Mouse (Mus musculus): ENCODE data around the gene Zfp882.
"Not testable (repeated sequence)": the region's sequence is repeated elsewhere in the genome, so short reads cannot be mapped to it uniquely, and the experiment has no call there.

Zfp882 gene

GRCm38 (mm10) chr8:71908309-71909261 is at the start of gene Zfp882, which contains the start of gene Zfp617:
TSS of gene Zfp882 (plus strand) at chr8:71908608.
TSS of gene Zfp617 (plus strand) at chr8:71908635.
- DNase-seq (ENCODE audit: low spot score), result peak; percentile 80

DNA sequence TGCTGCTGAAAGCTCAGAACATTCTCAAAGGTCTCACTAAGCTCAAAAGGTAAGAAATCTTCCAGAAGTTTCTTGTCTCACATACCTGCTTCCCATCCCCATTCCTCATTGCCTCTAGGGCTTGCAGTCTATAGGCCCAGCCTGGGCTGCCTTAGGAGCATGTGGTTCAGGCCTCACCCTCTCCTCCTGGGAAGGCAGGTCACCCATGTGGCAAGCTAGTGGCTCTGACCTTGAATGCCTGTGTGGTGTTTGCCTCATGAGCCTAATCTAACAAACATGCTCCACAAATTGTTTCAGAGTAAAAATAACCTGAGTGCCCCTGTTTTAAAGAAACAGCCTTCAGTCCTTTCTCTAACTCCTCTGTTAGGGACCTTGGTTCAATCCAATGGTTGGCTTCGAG is 46.9 kb upstream of the Zfp882 start:
- not testable (repeated sequence) for DNase-seq (ENCODE audit: low spot score)

GRCm38 (mm10) chr8:71862038-71862437 is 46.4 kb upstream of the Zfp882 start:
- not testable (repeated sequence) for DNase-seq (ENCODE audit: low spot score)

GRCm38 (mm10) chr8:71881618-71882274 is 26.7 kb upstream of the Zfp882 start, which contains the start of gene Zfp709:
TSS of gene Zfp709 (plus strand) at chr8:71882019.
- DNase-seq (ENCODE audit: low spot score), result peak; percentile 53

GRCm38 (mm10) chr8:71900666-71901065 is 7.7 kb upstream of the Zfp882 start:
- not testable (repeated sequence) for DNase-seq (ENCODE audit: low spot score)

- not testable (repeated sequence) for DNase-seq (ENCODE audit: low spot score)
These were observed 5.3 kb upstream of the Zfp882 start for GRCm38 (mm10) chr8:71903084-71903483.

DNA sequence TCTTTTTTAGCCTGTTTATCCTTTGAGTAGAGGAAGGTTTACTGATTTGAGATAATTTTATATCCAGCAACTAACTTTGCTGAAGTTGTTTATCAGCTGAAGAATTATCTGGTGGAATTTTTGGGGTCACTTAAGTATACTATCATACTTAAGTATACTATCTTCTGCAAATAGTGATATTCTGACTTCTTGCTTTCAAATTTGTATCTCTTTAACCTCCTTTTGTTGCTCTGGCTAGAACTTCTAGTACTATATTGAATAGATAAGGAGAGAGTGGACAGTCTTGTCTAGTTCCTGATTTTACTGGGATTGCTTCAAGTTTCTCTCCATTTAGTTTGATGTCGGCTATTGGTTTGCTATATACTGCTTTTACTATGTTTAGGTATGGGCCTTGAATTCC is 1.6 kb upstream of the Zfp882 start:
- DNase-seq (ENCODE audit: low spot score), result no peak

GRCm38 (mm10) chr8:71907798-71908257 is 580 bp upstream of the Zfp882 start:
- DNase-seq (ENCODE audit: low spot score), result no peak

DNA sequence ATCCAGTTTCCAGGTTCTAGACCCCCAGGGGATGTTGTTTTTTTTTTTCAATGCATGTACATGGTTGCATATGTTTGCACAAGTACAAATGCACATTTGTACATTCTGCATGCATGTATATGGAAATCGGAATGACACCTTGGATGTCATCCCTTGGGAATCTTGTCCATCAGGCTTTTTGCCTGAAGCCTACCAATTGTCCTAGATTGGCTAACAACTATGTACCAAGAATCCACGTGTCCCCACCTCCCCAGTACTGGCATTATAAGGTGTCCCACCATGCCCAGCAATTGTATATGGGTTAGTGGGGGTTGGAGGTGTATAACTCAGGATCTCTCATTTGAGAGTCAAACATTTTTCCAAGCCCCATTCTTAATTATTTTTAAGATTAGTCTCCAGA is 3.9 kb downstream of the Zfp882 start:
- DNase-seq (ENCODE audit: low spot score), result no peak

DNA sequence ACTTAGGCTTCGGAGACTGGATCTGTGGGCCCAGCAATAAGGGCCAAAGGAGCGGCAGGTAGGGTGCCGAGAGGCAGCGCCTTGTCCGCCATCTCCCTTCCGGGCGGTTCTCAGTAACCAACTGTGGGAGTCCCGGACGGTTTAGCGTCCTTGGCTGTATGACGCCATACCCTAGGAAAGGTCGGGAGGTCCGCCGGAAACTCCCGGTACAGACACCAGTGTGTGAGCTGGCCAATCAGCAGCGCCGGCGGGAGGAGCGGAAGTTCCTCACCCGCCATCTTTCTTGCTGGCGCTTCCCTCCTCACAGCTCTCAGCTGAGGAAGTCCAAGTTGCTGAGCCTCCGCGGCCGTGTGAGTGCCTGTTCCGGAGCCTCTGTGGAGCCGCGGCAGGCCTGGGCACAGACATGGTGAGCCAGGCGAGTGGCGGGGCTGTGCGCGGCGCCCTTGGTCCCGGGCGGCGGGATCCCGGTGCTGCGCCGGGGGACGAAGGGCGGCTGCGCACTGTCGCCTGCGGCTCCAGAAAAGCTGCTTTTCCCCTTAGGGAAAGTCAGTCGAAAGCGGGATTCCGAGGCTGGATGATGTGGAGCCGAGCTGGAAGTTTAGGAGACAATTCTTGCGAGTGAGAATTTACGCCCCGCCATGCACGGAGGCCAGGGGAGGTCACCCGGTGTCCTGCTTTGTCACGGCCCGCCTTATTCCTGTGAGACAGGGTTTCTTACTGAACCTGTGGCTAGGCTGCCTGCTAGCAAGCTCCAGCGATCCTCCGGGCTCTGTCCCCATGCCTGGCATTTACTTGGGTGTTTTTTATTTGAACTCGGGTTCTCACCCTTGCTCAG is 14.4 kb downstream of the Zfp882 start:
- peak; percentile 84 for DNase-seq (ENCODE audit: low spot score)

DNA sequence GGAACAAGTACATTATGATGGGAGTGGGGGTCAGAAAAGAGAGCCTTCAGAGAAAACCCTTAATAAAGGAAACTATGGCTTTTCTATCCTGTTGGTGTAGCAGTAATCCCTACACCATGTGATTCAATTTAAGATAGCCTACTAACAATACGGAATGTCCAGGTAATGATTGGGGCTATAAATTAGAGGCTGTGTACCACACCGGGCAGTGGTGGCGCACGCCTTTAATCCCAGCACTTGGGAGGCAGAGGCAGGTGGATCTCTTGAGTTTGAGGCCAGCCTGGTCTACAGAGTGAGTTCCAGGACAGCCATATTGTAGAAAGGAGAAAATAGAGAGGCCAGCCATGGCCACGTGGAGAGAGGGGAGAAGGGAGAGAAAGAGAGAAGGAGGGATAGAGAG is 17.4 kb downstream of the Zfp882 start:
- DNase-seq (ENCODE audit: low spot score), result no peak

DNA sequence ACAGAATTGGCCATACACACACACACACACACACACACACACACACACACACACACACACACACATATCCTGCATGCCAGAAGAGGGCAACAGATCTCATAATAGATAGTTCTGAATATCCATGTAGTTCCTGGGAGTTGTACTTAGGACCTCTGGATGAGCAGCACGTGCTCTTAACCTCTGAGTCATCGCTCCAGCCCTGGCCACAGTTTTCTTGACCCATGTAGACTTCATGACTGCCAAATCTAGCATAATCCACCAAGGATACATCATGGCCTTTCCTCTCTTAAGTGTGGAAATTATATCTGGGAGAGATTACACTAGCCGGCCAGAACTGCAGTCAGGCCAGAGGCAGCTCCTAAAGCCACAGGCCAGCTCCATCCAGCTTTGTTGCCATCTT is 18.1 kb downstream of the Zfp882 start:
- no peak for DNase-seq (ENCODE audit: low spot score)

DNA sequence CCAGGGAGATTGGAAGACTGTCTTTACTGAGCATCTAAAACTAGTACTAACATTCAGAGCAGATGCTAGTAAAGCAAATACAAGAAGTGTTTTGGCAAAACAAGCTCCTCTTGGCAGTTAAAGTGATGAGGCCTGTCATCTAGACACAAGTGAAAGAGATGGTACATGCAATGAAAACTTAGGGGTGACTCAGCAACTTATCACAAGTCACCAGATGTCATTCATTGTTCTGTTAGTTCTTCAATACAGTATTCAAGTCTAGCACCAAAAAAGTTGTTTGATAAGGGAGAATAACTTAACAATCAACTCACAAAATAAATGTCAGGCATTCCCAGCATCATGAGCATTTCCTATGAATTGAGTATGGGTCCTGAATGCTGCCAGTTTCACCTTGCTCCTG is 19.4 kb downstream of the Zfp882 start:
- DNase-seq (ENCODE audit: low spot score), result no peak

DNA sequence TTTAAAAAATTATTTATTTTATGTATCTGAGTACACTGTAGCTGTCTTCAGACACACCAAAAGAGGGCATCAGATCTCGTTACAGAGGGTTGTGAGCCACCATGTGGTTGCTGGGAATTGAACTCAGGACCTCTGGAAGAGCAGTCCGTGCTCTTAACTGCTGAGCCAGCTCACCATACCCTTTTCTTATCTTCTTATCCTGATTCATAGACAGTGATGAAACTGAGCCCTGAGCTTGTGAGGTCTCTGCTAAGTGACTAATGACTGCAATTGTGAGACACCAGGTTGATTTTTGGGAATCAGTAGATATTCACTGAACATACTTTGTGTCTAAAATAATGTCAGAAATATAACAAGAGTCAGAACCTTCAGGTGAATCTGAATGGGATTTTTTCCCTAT is 29.6 kb downstream of the Zfp882 start:
- not testable (repeated sequence) for DNase-seq (ENCODE audit: low spot score)

DNA sequence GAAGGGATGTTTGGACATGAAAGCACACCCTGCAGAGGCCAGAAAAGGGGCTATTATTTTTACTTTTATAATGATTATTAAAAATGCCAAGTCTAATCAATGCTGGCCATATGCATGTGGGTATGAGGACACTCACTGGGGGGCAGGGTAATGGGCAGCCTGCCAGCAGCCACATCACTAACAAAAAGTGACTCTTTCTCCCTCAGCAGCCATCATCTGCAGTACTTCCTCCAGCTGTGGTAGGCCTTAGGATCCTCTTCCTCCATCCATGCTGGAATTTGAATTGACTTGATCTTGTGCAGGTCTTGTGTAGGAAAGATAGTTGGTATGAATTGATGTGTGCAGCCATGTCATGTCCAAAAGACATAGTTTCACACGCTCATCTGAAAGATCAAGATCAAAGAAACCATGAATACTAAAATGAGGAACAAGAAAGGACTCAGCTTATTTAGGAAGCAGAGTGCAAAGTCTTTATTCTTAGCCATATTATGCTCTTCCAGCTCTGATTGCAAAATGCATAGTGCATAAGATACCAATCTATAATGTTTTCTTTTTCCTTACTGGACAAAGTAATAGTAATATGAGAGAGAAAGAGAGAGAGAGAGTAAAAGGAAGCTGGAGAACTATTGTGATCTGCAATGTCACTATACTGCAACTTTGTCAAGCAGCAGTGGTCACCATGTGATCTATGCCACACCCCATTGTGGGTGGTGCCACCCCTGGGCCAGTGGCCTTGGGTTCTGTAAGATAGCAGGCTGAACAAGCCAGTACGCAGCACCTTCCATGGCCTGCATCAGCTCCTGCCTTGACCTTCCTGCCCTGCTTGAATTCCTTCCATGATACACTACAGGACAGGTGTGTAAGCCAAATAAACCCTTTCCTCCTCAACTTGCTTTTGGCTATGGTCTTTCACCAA is 32.1 kb downstream of the Zfp882 start:
- DNase-seq (ENCODE audit: low spot score), result no peak

- no peak for DNase-seq (ENCODE audit: low spot score)
These were observed 33.4 kb downstream of the Zfp882 start for GRCm38 (mm10) chr8:71941776-71942175.

DNA sequence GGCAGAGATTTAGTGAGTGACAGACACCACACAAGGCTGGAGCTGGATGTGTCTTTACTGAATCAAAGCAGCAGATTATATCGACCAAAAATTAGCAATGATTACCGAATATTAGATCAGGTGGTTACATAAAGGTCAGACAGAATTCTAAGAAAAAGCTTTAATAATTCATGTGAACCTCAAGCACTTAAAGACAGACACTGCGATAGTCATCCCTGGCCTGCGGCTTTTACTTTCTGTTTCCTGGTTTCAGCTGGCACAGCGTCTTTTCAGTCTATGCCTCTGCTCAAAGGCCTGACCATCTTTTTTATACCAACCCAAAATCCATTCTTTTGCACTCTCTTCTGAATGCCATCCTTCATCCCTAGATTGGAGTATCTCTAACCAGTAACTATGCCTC is 40.2 kb downstream of the Zfp882 start:
- no peak for DNase-seq (ENCODE audit: low spot score)

DNA sequence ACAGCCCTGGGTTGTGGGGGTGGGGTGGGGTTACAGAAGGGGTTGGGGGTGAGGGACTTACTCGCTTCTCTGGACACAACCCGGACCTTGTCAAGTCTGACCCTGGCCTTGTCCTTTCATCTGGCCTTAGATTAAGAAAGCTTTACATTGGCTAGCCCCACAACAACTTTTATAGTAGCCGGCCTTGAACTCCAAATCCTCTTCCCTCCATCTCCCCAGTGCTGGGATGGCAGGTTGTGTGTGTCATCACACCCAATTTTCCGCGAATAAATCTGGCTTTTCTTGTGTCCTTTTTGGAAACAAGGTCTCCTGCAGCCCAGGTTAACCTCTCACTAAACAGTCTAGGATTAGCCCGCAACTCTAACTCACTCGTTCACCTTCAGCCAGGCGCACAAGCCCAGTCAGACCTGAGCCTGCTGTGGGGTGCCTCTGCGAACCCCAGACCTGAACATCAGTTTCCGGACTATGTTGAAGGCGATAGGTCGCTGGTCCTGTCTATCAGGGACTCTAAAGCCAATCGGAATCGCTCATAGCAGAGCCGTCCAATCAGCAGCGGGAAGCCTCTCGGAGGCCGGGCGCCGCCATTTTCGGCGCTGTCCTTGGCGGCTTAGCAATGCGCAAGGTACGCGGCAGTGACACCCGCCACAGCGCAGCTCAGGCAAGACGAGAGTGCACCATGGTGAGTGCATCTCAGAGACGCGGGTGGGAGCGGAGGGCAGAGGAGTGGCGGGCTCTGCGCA is 42.2 kb downstream of the Zfp882 start, which contains the start of gene Zfp961:
Gene Zfp961 (plus strand): TSS at position 557 of the 740 bp plus-strand sequence.
- DNase-seq (ENCODE audit: low spot score), result peak; percentile 97

DNA sequence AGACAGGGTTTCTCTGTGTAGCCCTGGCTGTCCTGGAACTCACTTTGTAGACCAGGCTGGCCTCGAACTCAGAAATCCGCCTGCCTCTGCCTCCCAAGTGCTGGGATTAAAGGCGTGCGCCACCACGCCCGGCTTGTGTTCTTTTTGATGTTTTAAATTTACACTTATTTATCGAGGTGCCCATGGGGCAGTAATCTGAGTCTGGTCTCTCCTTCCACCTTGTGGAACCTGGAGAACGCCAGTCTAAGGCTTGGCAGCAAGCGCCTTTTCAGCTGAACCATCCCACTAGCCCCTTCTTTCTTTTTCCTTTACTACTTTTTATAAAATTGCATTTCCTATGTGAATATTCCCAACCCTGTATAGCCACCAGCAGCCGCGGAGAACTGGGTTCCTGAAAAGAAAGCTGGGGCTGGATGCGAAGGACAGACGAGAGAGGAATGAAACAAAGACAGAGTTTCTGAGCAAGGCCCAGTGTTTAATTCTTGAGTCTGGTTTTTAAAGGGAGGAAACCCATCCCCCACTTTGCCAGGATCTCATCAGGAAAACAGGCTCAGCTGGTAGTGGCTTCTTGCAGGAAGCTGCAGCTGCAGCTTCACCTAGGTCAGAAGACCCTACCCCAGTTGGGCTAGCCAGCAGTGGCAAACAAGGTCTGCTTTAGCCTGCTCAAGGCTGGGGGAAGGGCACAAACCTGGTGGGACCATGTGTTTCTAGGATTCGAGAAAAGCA is 43.2 kb downstream of the Zfp882 start:
- DNase-seq (ENCODE audit: low spot score), result no peak

Data from urinary bladder, postnatal 25 days (tissue).